Mouse (Mus musculus) cerebellum, adult 2 months (tissue): ENCODE data around the gene Zc3h7a.

Experiments
- CTCF ChIP-seq: fragments of 200-500 bp; IDR thresholded peaks from 2 replicates; pipeline ENCODE4 v1.5.1; 2011; ENCODE audit warnings: low read depth, mild to moderate bottlenecking, control low read depth, low read length, moderate library complexity, borderline replicate concordance; ENCODE audit not compliant: insufficient read depth
- POLR2A ChIP-seq: fragments of 200-500 bp; IDR thresholded peaks from 2 replicates; pipeline ENCODE4 v1.6.1; 2011; ENCODE audit warnings: low read length, control low read depth, borderline replicate concordance; ENCODE audit not compliant: insufficient read depth

- TF ChIP-seq POLR2A = no peak
- no peak for TF ChIP-seq CTCF
These were observed 9.8 kb downstream of the Zc3h7a start for GRCm38 (mm10) chr16:11166431-11166830.
